Mouse (Mus musculus) bone marrow, adult 2 months (tissue): ENCODE results near the gene Pakap.

Experiments used
- CTCF ChIP-seq: fragments of 200-500 bp; IDR thresholded peaks from 2 replicates; pipeline ENCODE4 v1.5.1; 2011; ENCODE audit warnings: low read length, control low read depth; ENCODE audit not compliant: control insufficient read depth, insufficient read depth
- POLR2A ChIP-seq: fragments of 200-500 bp; IDR thresholded peaks from 2 replicates; pipeline ENCODE4 v1.6.1; 2011; ENCODE audit warnings: low read depth, mild to moderate bottlenecking, control low read depth, low read length, borderline replicate concordance; ENCODE audit not compliant: control insufficient read depth

DNA sequence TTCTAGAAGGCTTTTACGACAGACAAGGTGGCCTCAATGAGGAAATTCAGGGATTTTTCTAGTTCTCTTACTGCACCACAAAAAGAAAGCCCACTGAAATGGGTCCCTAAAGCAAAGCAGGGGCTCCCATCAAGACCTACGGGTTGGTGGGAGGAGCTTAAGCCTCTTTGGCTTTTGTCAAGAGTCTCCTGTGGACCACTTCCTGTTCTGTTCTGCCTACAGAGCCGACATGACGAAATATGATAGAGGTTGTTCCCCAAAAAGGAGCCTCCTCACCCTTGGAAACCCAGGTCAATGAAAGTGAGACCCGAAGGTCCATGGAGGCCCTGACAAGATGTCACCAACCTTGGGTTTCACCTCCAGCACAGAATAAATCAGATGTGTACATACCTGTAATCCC lies 334.6 kb downstream of the Pakap start:
- no peak for TF ChIP-seq CTCF
- no peak for TF ChIP-seq POLR2A
